Mouse (Mus musculus) MEL (cell line): ENCODE measurements around the gene Spem2. TPM values are rescaled to one million over a fixed set of nuclear protein-coding genes. Genes with fewer than 3 reads are reported as not detected.

ENCODE experiments used
- DNase-seq: peaks from one replicate; pipeline ENCODE4 v3.0.0; 2011; ENCODE audit warnings: low read depth, low spot score
- H3K27ac ChIP-seq: 2 replicates; pipeline ENCODE4 v1.5.1; 2012; ENCODE audit warnings: low read depth, mild to moderate bottlenecking, control low read depth, low read length, moderate library complexity; ENCODE audit not compliant: control insufficient read depth
- H3K27me3 ChIP-seq, 2 experiments: fragments of 150-350 bp in 1 of 2; sonication (generic) in 1 of 2; 2 replicates each; pipeline ENCODE4 v1.6.1; 2012; ENCODE audit warnings: low read length in 2 of 2, mild to moderate bottlenecking in 2 of 2, improper control_type of control experiment in 1 of 2, moderate library complexity in 1 of 2; ENCODE audit not compliant: insufficient read depth in 2 of 2, control insufficient read depth in 1 of 2
- H3K36me3 ChIP-seq, 2 experiments: 2 replicates each; pipeline ENCODE4 v1.6.1; 2012 to 2014; ENCODE audit warnings: low read length in 2 of 2, improper control_type of control experiment in 1 of 2, inconsistent platforms in 1 of 2, mild to moderate bottlenecking in 1 of 2; ENCODE audit not compliant: insufficient read depth in 2 of 2, control insufficient read depth in 1 of 2
- H3K4me1 ChIP-seq, 2 experiments: fragments of 150-350 bp in 1 of 2; sonication (generic) in 1 of 2; 2 replicates each; pipeline ENCODE4 v1.6.1; 2012; ENCODE audit warnings: low read length in 2 of 2, improper control_type of control experiment in 1 of 2, mild to moderate bottlenecking in 1 of 2; ENCODE audit not compliant: insufficient read depth in 2 of 2, control insufficient read depth in 1 of 2
- H3K4me3 ChIP-seq, 2 experiments: fragments of 150-350 bp in 1 of 2; sonication (generic) in 1 of 2; 2 replicates each; pipeline ENCODE4 v1.5.1; 2012; ENCODE audit warnings: low read depth in 2 of 2, low read length in 2 of 2, mild to moderate bottlenecking in 2 of 2, moderate library complexity in 2 of 2, control low read depth in 1 of 2, improper control_type of control experiment in 1 of 2; ENCODE audit not compliant: control insufficient read depth in 1 of 2, insufficient read depth in 1 of 2
- H3K79me2 ChIP-seq: 2 replicates; pipeline ENCODE4 v1.6.1; 2012; ENCODE audit warnings: mild to moderate bottlenecking, low read length, moderate library complexity; ENCODE audit not compliant: control insufficient read depth, poor library complexity, insufficient read depth
- H3K9ac ChIP-seq: 2 replicates; pipeline ENCODE4 v1.6.1; 2012; ENCODE audit warnings: low read depth, mild to moderate bottlenecking, control low read depth, low read length, moderate library complexity; ENCODE audit not compliant: control insufficient read depth, poor library complexity, severe bottlenecking
- H3K9me3 ChIP-seq: fragments of 150-350 bp; sonication (generic); replicated peaks from 2 replicates; pipeline ENCODE4 v1.6.1; 2012; ENCODE audit warnings: mild to moderate bottlenecking, low read length, improper control_type of control experiment, moderate library complexity; ENCODE audit not compliant: insufficient read depth
- CTCF ChIP-seq, 3 experiments: IDR thresholded peaks in 2 of 3; conservative IDR thresholded peaks in 1 of 3; 2 replicates each; pipeline ENCODE4 v1.5.1; 2011 to 2012; ENCODE audit warnings: low read length in 3 of 3, low read depth in 2 of 3, mild to moderate bottlenecking in 2 of 3, improper control_type of control experiment in 1 of 3, inconsistent platforms in 1 of 3, mixed read lengths in 1 of 3, moderate library complexity in 1 of 3; ENCODE audit not compliant: control insufficient read depth in 1 of 3, insufficient read depth in 1 of 3, poor library complexity in 1 of 3, severe bottlenecking in 1 of 3
- ELF1 ChIP-seq: IDR thresholded peaks from 2 replicates; pipeline ENCODE4 v1.6.1; 2014; ENCODE audit warnings: low read depth, mild to moderate bottlenecking, inconsistent platforms, low read length, improper control_type of control experiment, moderate library complexity
- EP300 ChIP-seq, 2 experiments: IDR thresholded peaks; 2 replicates each; pipeline ENCODE4 v1.6.1; 2011; ENCODE audit warnings: improper control_type of control experiment in 2 of 2, low read length in 2 of 2, low read depth in 1 of 2, mild to moderate bottlenecking in 1 of 2
- ETS1 ChIP-seq: IDR thresholded peaks from 2 replicates; pipeline ENCODE4 v1.6.1; 2012; ENCODE audit warnings: low read depth, mild to moderate bottlenecking, inconsistent platforms, low read length, improper control_type of control experiment, moderate library complexity
- GABPA ChIP-seq: IDR thresholded peaks from 2 replicates; pipeline ENCODE4 v1.6.1; 2012; ENCODE audit warnings: low read depth, mild to moderate bottlenecking, inconsistent platforms, low read length, improper control_type of control experiment, moderate library complexity
- GATA1 ChIP-seq: IDR thresholded peaks from 2 replicates; pipeline ENCODE4 v1.6.1; 2011; ENCODE audit warnings: low read depth, low read length, improper control_type of control experiment
- HCFC1 ChIP-seq: IDR thresholded peaks from 2 replicates; pipeline ENCODE4 v1.6.1; 2012; ENCODE audit warnings: low read depth, mild to moderate bottlenecking, inconsistent platforms, low read length, improper control_type of control experiment, moderate library complexity
- KAT2A ChIP-seq: conservative IDR thresholded peaks from 2 replicates; pipeline ENCODE4 v1.6.1; 2012; ENCODE audit warnings: low read depth, low read length, improper control_type of control experiment, inconsistent platforms
- MAFK ChIP-seq: IDR thresholded peaks from 2 replicates; pipeline ENCODE4 v1.6.1; 2011; ENCODE audit warnings: low read depth, mild to moderate bottlenecking, low read length, improper control_type of control experiment, borderline replicate concordance
- MAX ChIP-seq: IDR thresholded peaks from 2 replicates; pipeline ENCODE4 v1.6.1; 2011; ENCODE audit warnings: low read length, improper control_type of control experiment
- MAZ ChIP-seq: IDR thresholded peaks from 2 replicates; pipeline ENCODE4 v1.6.1; 2012; ENCODE audit warnings: low read depth, mild to moderate bottlenecking, inconsistent platforms, low read length, improper control_type of control experiment
- MXI1 ChIP-seq: IDR thresholded peaks from 2 replicates; pipeline ENCODE4 v1.6.1; 2011; ENCODE audit warnings: mild to moderate bottlenecking, low read depth, low read length, improper control_type of control experiment
- NELFE ChIP-seq: IDR thresholded peaks from 2 replicates; pipeline ENCODE4 v1.6.1; 2011; ENCODE audit warnings: low read depth, low read length, improper control_type of control experiment
- POLR2A ChIP-seq, 2 experiments: IDR thresholded peaks; 2 replicates each; pipeline ENCODE4 v1.6.1; 2011 to 2012; ENCODE audit warnings: low read length in 2 of 2, mild to moderate bottlenecking in 2 of 2, control low read depth in 1 of 2, improper control_type of control experiment in 1 of 2, low read depth in 1 of 2, moderate library complexity in 1 of 2; ENCODE audit not compliant: control insufficient read depth in 1 of 2, insufficient read depth in 1 of 2, poor library complexity in 1 of 2
- POLR2AphosphoS2 ChIP-seq: IDR thresholded peaks from 2 replicates; pipeline ENCODE4 v1.6.1; 2011; ENCODE audit warnings: low read length, improper control_type of control experiment
- POLR2AphosphoS5 ChIP-seq: IDR thresholded peaks from 2 replicates; pipeline ENCODE4 v1.6.1; 2012; ENCODE audit warnings: low read depth, borderline replicate concordance, mild to moderate bottlenecking, inconsistent platforms, low read length, moderate library complexity, mixed read lengths
- SMC3 ChIP-seq: IDR thresholded peaks from 2 replicates; pipeline ENCODE4 v1.6.1; 2011; ENCODE audit warnings: low read depth, low read length, improper control_type of control experiment
- TAL1 ChIP-seq: IDR thresholded peaks from 2 replicates; pipeline ENCODE4 v1.6.1; 2012; ENCODE audit warnings: mild to moderate bottlenecking, inconsistent platforms, low read length, moderate library complexity, mixed read lengths
- TBP ChIP-seq: IDR thresholded peaks from 2 replicates; pipeline ENCODE4 v1.8.0; 2011; ENCODE audit warnings: low read depth, low read length, improper control_type of control experiment
- TCF12 ChIP-seq: IDR thresholded peaks from 2 replicates; pipeline ENCODE4 v1.6.1; 2014; ENCODE audit warnings: low read depth, mild to moderate bottlenecking, inconsistent platforms, low read length, improper control_type of control experiment, moderate library complexity
- UBTF ChIP-seq: IDR thresholded peaks from 2 replicates; pipeline ENCODE4 v1.6.1; 2012; ENCODE audit warnings: low read depth, mild to moderate bottlenecking, inconsistent platforms, low read length, improper control_type of control experiment, moderate library complexity, borderline replicate concordance; ENCODE audit not compliant: insufficient read depth
- USF1 ChIP-seq: IDR thresholded peaks from 2 replicates; pipeline ENCODE4 v1.6.1; 2014; ENCODE audit warnings: low read depth, mild to moderate bottlenecking, inconsistent platforms, low read length, improper control_type of control experiment, moderate library complexity
- USF2 ChIP-seq, 2 experiments: IDR thresholded peaks; 2 replicates each; pipeline ENCODE4 v1.6.1; 2011 to 2012; ENCODE audit warnings: improper control_type of control experiment in 2 of 2, low read length in 2 of 2, borderline replicate concordance in 1 of 2, inconsistent platforms in 1 of 2, low read depth in 1 of 2, mild to moderate bottlenecking in 1 of 2; ENCODE audit not compliant: insufficient read depth in 1 of 2
- ZKSCAN1 ChIP-seq: IDR thresholded peaks from 2 replicates; pipeline ENCODE4 v1.6.1; 2012; ENCODE audit warnings: low read depth, mild to moderate bottlenecking, inconsistent platforms, low read length, improper control_type of control experiment, moderate library complexity
- ZMIZ1 ChIP-seq: IDR thresholded peaks from 2 replicates; pipeline ENCODE4 v1.6.1; 2012; ENCODE audit warnings: low read depth, mild to moderate bottlenecking, inconsistent platforms, low read length, improper control_type of control experiment, moderate library complexity
- polyA plus RNA-seq, 2 experiments: library from polyadenylated mRNA; stranded (reverse) in 1 of 2; unstranded in 1 of 2; fragments of >175 nt in 1 of 2; fragments of >200 nt in 1 of 2; gene quantifications; 2 replicates each; pipeline versions ENCODE4 v1.2.1 to v1.2.4; 2012; ENCODE audit warnings: low replicate concordance in 2 of 2, low read depth in 1 of 2; ENCODE audit not compliant: insufficient read length in 2 of 2, insufficient read depth in 1 of 2, missing spikeins in 1 of 2
- total RNA-seq: library from RNA; depleted of rRNA; stranded (reverse); fragments of 300-350 nt; gene quantifications from 2 replicates; pipeline ENCODE4 v1.2.3, GENCODE M21; 2012

Gene Spem2
- total and polyA plus RNA-seq, 3 experiments, result not detected

GRCm38 (mm10) chr11:69833554-69833953 is 15.3 kb upstream of the Spem2 start:
- H3K9ac ChIP-seq, result peak overlapping the region; percentile 74
- H3K27me3 ChIP-seq, result no peaks in the 10 kb centered on the region; a peak in 1 of 4 replicates
- H3K9me3 ChIP-seq, result no peaks in the 10 kb centered on the region
- peaks cover 7 to 22% of the 10 kb centered on the region in 2 experiments for H3K4me1 ChIP-seq
- TF ChIP-seq MXI1, result no peak
- no peak for TF ChIP-seq ETS1
- peak; percentile 40; the same call in 1 of the 2 replicates for TF ChIP-seq POLR2AphosphoS2
- TF ChIP-seq POLR2A (IDR thresholded peaks at IDR 0.05; ENCODE audit: control insufficient read depth in 1 of 2, insufficient read depth in 1 of 2, low read depth in 1 of 2, low read length in 2 of 2, poor library complexity in 1 of 2), result no peak; a peak in 1 of 4 replicates
- peak; percentile 45; the same call in 1 of the 2 replicates for TF ChIP-seq GATA1
- no peak for TF ChIP-seq POLR2AphosphoS5
- peak; percentile 4; the same call in 1 of the 2 replicates for TF ChIP-seq SMC3
- TF ChIP-seq HCFC1, result no peak
- TF ChIP-seq TBP, result peak; percentile 52
- peak; percentile 64; the same call in 1 of the 2 replicates for TF ChIP-seq ZKSCAN1
- TF ChIP-seq MAX, result no peak
- peak; percentile 29; the same call in 1 of the 2 replicates for TF ChIP-seq TCF12
- 0 out of 2 replicates have a peak, but pooled peaks have one; percentile 14 for TF ChIP-seq TAL1
- TF ChIP-seq USF1, result no peak
- no peak for TF ChIP-seq KAT2A
- H3K4me3 ChIP-seq, result peak overlapping the region; percentile 47 to 55
- H3K27ac ChIP-seq, result peak overlapping the region; percentile 46
- H3K79me2 ChIP-seq, result peaks cover 1% of the 10 kb centered on the region; the same call in 1 of the 2 replicates
- peaks cover 2 to 10% of the 10 kb centered on the region in 2 experiments; a peak in 2 of 4 replicates for H3K36me3 ChIP-seq
- DNase-seq, result peak; percentile 89

GRCm38 (mm10) chr11:69828832-69829231 is 10.6 kb upstream of the Spem2 start:
- Histone ChIP-seq H3K36me3 (peaks cover 2 to 5% of the 10 kb centered on the region in 2 experiments; a peak in 3 of 4 replicates), H3K27me3 (no peaks in the 10 kb centered on the region), H3K79me2 (peaks cover under 1% of the 10 kb centered on the region; the same call in 1 of the 2 replicates), H3K27ac (no peak overlapping the region), H3K4me3 (no peak overlapping the region), H3K9ac (no peak overlapping the region), H3K9me3 (no peaks in the 10 kb centered on the region), H3K4me1 (peaks cover 3 to 9% of the 10 kb centered on the region in 2 experiments; a peak in 3 of 4 replicates)
- no peak for DNase-seq
- TF ChIP-seq MAFK (no peak), HCFC1 (no peak), ETS1 (no peak), ZKSCAN1 (no peak), CTCF (IDR thresholded peaks at IDR 0.05 in 2 of 3, conservative IDR thresholded peaks at IDR 0.05 in 1 of 3; ENCODE audit: control insufficient read depth in 1 of 3, insufficient read depth in 1 of 3, low read depth in 2 of 3, low read length in 3 of 3, poor library complexity in 1 of 3, severe bottlenecking in 1 of 3) (no peak), USF2 (IDR thresholded peaks at IDR 0.05; ENCODE audit: borderline replicate concordance in 1 of 2, insufficient read depth in 1 of 2, low read depth in 1 of 2, low read length in 2 of 2) (no peak), UBTF (no peak), POLR2AphosphoS5 (no peak), ELF1 (no peak), POLR2A (IDR thresholded peaks at IDR 0.05; ENCODE audit: control insufficient read depth in 1 of 2, insufficient read depth in 1 of 2, low read depth in 1 of 2, low read length in 2 of 2, poor library complexity in 1 of 2) (no peak), SMC3 (no peak), MAZ (no peak), EP300 (IDR thresholded peaks at IDR 0.05; ENCODE audit: low read depth in 1 of 2, low read length in 2 of 2) (no peak), ZMIZ1 (no peak), GABPA (no peak), NELFE (no peak)
